Mouse (Mus musculus): ENCODE measurements around the gene Ugt1a6a. TPM values are rescaled to one million over a fixed set of nuclear protein-coding genes. Genes with fewer than 3 reads are reported as not detected.

Gene Ugt1a6a
- total RNA-seq (2023) = 0.86 TPM

DNA sequence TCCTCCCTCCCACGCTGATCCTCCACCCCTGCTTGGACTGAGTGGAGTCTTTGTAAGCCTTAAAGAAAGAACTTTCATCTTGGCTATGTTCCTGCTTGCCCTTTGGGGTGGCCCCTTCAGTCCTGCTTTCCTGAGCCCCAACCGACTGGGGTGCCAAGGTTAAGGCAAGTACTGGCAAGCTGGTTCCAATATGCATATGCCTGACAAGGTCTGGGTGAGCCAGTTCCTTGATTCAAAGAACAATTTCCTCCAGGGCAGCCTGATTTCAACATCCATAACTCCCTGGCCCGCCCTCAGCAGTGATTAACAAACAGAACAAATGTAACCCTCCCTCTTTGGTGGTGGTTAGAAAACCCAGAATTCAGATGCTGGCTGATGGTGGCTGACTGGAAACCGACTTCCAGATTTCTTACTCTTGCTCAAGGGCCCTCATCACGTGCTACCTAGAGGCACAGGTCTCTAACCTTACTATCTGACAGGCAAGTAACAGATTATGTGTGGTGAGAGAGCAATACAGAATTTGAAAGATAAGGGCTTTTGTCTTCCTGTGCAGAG, at the start of gene Ugt1a6a:
TSS of gene Ugt1a6a (plus strand) at position 353 of the 555 bp plus-strand sequence.

DNA sequence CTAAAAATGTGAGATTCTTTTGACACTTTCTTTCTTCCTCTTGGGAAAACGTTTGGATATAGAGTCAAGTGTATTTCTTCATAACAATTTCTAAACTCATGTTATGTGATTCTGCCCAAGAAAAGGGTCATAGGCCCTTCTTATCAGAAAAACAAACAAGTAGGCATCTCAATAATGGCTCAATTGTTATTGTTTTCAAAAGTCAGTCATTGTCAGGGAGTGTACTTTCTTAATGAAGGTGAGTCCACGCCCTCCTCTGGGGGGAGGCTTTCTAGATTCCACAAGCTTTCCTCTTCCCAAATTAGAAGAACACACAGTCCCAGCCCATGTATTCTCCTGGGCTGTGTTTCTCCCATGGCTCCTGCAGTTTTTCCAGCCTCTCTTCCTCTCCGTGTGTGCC, 47.1 kb upstream of the Ugt1a6a start, which contains the start of gene Ugt1a8:
TSS of gene Ugt1a8 (plus strand) at position 301 of the 400 bp plus-strand sequence.

DNA sequence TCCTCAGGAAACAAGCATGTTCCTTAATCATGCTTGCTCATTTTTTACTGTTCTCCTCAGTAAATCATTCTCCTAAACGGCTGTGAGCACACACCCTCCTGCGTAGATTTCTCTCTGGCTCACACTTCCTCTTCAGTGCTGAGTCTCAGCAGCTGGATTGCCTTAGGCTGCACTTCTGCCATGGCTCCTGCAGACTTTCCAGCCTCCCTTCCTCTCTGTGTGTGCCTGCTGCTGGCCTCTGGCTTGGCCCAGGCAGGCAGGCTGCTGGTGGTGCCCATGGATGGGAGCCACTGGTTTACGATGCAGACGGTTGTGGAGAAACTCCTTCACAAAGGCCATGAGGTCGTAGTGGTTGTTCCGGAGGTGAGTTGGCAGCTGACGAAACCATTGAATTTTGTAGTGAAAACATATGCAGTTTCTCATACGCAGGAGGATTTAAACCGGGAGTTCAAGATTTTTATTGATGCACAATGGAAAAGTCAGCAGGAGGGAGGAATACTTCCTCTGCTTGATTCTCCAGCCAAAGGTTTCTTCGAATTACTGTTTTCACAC, 39.6 kb upstream of the Ugt1a6a start, which contains the start of gene Ugt1a7c:
TSS of gene Ugt1a7c (plus strand) at position 122 of the 552 bp plus-strand sequence.

DNA sequence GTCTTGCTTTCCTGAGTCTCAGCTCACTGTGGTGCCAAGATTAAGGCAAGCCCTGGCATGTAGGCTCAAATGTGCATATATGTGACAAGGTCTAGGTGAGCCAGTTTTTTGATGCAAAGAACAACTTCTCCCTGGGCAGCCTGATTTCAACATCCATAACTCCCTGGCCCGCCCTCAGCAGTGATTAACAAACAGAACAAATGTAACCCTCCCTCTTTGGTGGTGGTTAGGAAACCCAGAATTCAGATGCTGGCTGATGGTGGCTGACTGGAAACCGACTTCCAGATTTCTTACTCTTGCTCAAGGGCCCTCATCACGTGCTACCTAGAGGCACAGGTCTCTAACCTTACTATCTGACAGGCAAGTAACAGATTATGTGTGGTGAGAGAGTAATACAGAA, 31.6 kb upstream of the Ugt1a6a start, which contains the start of gene Ugt1a6b:
TSS of gene Ugt1a6b (plus strand) at position 234 of the 400 bp plus-strand sequence.

DNA sequence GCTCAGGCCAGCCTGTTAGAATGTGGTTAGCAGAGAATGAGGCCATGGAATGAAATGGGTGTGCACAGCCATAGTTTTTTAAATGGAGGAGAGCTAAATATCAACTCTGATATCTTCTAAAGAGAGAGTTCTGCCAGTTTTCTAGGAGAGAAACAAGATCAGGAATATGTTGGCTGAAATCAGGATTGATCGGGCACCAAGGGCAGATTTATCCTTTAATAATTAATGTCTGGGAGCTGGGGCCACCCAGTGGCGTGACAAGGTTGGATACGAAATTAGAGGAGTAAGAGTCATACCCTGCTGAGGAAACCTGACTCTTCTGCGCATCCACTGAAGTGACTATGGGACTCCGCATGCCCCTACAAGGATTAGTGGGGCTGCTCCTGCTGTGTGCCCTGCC, 31.1 kb downstream of the Ugt1a6a start, which contains the start of gene Ugt1a5:
TSS of gene Ugt1a5 (plus strand) at position 302 of the 400 bp plus-strand sequence.

DNA sequence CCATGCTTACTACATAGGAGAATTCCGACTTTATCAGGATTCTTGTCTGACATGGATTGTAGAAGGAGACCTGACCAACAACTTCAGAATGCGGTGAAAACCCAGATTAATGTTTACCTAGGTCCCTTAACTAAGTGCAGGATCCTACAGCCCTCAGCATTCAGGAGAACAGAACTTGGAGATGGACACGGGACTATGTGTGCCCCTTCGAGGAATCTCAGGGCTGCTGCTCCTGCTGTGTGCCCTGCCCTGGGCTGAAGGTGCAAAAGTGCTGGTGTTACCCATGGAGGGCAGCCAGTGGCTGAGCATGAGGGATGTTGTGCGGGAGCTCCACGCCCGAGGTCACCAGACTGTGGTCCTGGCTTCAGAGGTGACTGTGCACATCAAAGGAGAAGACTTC, 65.8 kb downstream of the Ugt1a6a start, which contains the start of gene Ugt1a2:
TSS of gene Ugt1a2 (plus strand) at position 146 of the 400 bp plus-strand sequence.

DNA sequence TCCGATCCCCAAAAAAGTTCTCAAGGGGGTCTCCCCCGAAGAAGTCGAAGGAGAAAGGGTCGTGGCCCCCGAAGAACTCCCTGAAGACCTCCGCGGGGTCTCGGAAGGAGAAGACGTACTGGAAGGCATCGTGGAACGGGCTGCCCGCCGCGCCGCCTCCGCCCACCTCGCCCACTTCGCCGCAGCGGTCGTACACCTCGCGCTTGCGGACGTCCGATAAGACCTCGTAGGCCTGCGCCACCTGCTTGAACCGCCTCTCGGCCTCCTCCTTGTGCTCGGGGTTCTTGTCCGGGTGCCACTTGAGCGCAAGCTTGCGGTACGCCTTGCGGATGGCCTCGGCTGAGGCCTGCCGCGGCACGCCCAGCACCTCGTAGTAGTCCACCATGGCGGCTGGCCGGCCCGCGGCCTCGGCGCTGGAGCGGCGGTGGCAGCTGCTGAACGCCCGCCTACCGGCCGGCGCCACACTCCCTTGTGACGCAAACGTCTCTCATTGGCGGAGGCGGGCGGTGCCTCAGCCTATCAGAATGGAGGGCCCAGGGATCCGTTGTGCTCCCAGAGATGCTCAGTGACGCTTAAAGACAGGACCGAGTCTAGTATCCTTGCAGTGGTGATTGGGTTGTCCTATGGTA, 70.8 kb downstream of the Ugt1a6a start, which contains the start of gene Dnajb3:
TSS of gene Dnajb3 (minus strand) at position 489 of the 629 bp plus-strand sequence.

DNA sequence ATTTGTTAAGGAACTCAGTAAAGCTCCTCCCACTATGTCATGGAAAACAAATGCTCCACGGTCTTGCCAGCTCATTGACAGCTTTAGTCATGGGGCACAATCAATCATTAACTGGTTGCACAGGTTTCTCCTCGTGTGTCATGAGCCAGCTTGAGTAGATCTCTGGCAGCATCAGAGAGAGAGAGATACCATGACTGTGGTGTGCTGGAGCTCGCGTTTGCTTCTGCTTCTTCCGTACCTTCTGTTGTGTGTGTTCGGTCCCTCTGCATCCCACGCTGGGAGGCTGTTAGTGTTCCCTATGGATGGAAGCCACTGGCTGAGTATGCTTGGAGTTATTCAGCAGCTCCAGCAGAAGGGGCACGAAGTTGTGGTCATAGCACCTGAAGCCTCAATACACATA, 77.2 kb downstream of the Ugt1a6a start, which contains the start of gene Ugt1a1:
TSS of gene Ugt1a1 (plus strand) at position 148 of the 400 bp plus-strand sequence.

DNA sequence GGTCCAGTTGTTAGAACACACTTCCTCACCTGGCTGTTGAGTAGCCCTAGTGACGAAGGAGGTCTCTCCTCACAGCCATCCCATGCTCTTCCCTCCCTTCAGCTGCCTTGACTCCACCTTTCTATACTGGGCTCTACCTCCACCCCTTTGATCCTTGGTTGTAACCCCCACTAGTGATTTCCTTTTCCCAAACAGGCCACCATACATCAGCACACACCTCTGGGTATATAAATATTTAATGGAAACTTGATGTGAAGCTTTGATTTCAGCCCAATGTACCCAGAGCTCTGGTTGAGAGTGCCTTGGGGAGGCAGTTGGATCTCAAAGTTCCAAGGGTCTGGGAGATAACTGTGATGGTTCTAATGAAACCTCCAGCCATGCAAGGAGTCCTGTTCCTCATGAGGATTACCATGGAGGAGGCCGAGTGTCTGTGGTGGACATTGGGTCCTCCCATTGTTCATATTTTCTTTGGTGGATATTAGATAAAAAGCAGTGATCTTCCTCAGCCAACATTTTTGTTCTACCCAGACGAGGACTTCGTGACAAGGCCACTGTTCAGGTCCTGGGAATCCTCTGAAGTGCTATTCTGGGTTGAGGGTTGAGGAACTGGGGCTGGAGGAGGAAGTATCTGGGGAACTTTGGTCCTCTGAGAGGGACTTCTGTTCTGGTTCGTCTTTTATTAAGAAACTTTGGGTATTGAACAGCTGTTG, 92.2 kb downstream of the Ugt1a6a start, which contains the start of gene Mroh2a:
TSS of gene Mroh2a (plus strand) at position 317 of the 710 bp plus-strand sequence.

Other genes with a start within 250 kb of the Ugt1a6a start
- 28.5 TPM for gene Usp40, start 126.3 kb upstream of the Ugt1a6a start, total RNA-seq (2023)
- not detected for gene Ugt1a10, start 79.4 kb upstream of the Ugt1a6a start, total RNA-seq (2023)
- not detected for gene Ugt1a9, start 64.0 kb upstream of the Ugt1a6a start, total RNA-seq (2023)
- not detected for gene Ugt1a8, start 47.0 kb upstream of the Ugt1a6a start, total RNA-seq (2023)
- 0.30 TPM for gene Ugt1a7c, start 39.7 kb upstream of the Ugt1a6a start, total RNA-seq (2023)
- gene Ugt1a6b, start 31.6 kb upstream of the Ugt1a6a start, total RNA-seq (2023) = 0.59 TPM
- not detected for gene Ugt1a5, start 31.2 kb downstream of the Ugt1a6a start, total RNA-seq (2023)
- gene Ugt1a2, start 65.8 kb downstream of the Ugt1a6a start, total RNA-seq (2023) = not detected
- 1.2 TPM for gene Dnajb3, start 71.0 kb downstream of the Ugt1a6a start, total RNA-seq (2023)
- gene Ugt1a1, start 77.2 kb downstream of the Ugt1a6a start, total RNA-seq (2023) = not detected
- 0.18 TPM for gene Mroh2a, start 92.2 kb downstream of the Ugt1a6a start, total RNA-seq (2023)
- gene Hjurp, start 142.8 kb downstream of the Ugt1a6a start, total RNA-seq (2023) = 164 TPM
- gene Trpm8, start 142.9 kb downstream of the Ugt1a6a start, total RNA-seq (2023) = not detected

Measured in CD4-positive naive resting alpha-beta T cell, adult 57 days (primary cell).